In the genomic region with DNA sequence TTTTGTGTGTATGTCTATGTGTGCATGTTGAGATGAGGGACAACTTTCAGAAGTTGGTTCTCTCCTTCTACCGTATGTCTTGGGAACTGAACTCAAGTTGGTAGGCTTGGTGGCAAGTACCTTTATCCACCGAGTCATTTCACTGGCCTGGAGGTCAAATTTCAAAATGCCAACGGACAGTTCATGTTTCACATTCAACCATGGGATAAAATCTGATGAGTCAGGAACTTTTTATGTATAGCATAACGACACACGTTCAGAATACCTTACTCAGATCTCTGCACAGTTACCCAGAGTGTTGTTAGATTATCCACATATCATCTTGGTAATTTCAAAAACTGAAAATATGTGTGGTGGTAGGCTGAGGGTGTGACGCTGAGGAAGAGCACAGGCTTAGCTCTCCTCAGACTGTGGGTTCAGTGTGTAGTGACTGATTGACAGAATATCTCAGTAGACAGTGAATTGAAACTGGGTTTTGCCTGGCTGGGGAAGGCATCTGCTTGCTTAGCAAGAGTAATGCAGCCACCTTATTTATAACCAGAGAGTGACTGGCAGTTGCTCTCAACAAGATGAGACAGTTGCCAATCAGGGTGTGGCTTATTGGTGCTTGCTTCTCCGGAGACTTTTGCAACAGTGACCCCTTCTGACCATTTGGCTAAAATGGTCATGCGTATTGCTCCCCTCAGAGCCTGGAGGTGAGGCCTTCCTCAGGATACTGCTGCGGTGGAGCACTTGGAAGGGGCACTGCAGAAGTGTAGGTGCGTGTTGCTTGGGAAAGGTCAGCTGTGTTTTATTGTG, we compare ENCODE assay signal across 9 mouse cellular contexts. TPM values are rescaled to one million over a fixed set of nuclear protein-coding genes. Genes with fewer than 3 reads are reported as not detected.
DNase-seq lines count a peak whose midpoint lies in the region; TF ChIP-seq lines count a peak whose summit lies in the region.
"Had no signal": no experiment of that assay in that cellular context is flagged by ENCODE, and none has a peak within 500 bp of the region (broad histone marks: within the 10 kb centered on the region; RNA-seq: fewer than 3 reads in every experiment).

No protein-coding gene starts in this region.

- TF ChIP-seq CTCF in left cerebral cortex, adult 2 months (IDR thresholded peaks at IDR 0.05) = peak; percentile 41

- intact Hi-C loops in left cerebral cortex, adult 2 months (cut with DNase I) = loop anchor here (5.0 kb wide), 1 partner anchor 195 kb away; no protein-coding TSS in a partner anchor

- no peak overlapping the region for H3K27ac ChIP-seq in left cerebral cortex, adult 2 months

- peak in 1 of 2 experiments; percentile 28 for DNase-seq in left cerebral cortex, adult 2 months (ENCODE audit: extremely low spot score in 1 of 2, low spot score in 2 of 2)
- no peak for DNase-seq in left cerebral cortex, adult 8-10 months (ENCODE audit: low spot score in 2 of 2)
- peak; percentile 34 for DNase-seq in Muller cell, postnatal 12 days (ENCODE audit: inconsistent ontology term)
- DNase-seq in cerebellum, adult 9-10 months = peak; percentile 78
- DNase-seq in heart, adult 8-10 months (ENCODE audit: low spot score) = peak; percentile 75
- peak; percentile 72 for DNase-seq in layer of hippocampus, adult 11-12 months (ENCODE audit: low spot score)
- DNase-seq in lung, postnatal 36 days = peak; percentile 92
- peak; percentile 24 for DNase-seq in telencephalon, adult 2 months (ENCODE audit: low read depth, low spot score)

- H3K4me3 ChIP-seq in left cerebral cortex, adult 2 months = no peak overlapping the region
- H3K4me3 ChIP-seq: erythroblast, embryonic 14.5 days had no signal

RNA-seq across cellular contexts. Expression of gene Pcyt1a, which starts 27.1 kb away (rescaled TPM):
- total RNA-seq in left cerebral cortex, adult 2 months (2021) = 10 to 100 TPM; 39.6 to 42.7 TPM
- total RNA-seq in left cerebral cortex, adult 8-10 months (2022) = 10 to 100 TPM; 40.0 to 46.7 (median 43.6) TPM
- 100 to 1,000 TPM; 118 to 125 (median 123) TPM for total RNA-seq in heart, adult 8-10 months (2022)

RNA-seq across cellular contexts. Expression of gene Slc51a, which starts 29.9 kb away (rescaled TPM):
- total RNA-seq in left cerebral cortex, adult 2 months (2021) = not detected
- not detected for total RNA-seq in left cerebral cortex, adult 8-10 months (2022)
- under 1 TPM; 0.19 to 0.40 (median 0.25) TPM for total RNA-seq in heart, adult 8-10 months (2022)

RNA-seq across cellular contexts. Expression of gene Zdhhc19, which starts 38.3 kb away (rescaled TPM):
- total RNA-seq in left cerebral cortex, adult 2 months (2021) = not detected
- not detected for total RNA-seq in left cerebral cortex, adult 8-10 months (2022)
- total RNA-seq in heart, adult 8-10 months (2022) = not detected

RNA-seq across cellular contexts. Expression of gene Tctex1d2, which starts 38.3 kb away (rescaled TPM):
- total RNA-seq in left cerebral cortex, adult 2 months (2021) = 10 to 100 TPM; 13.6 to 14.9 TPM
- 10 to 100 TPM; 17.5 to 21.3 (median 20.0) TPM for total RNA-seq in left cerebral cortex, adult 8-10 months (2022)
- 10 to 100 TPM in 1 of 4 experiments, 1 to 10 TPM in 3; 6.2 to 10.5 (median 8.3) TPM for total RNA-seq in heart, adult 8-10 months (2022)

RNA-seq across cellular contexts. Expression of gene Tm4sf19, which starts 57.5 kb away (rescaled TPM):
- total RNA-seq in left cerebral cortex, adult 2 months (2021) = not detected
- under 1 TPM in 1 of 4 experiments, not detected in 3; 0.27 TPM for total RNA-seq in left cerebral cortex, adult 8-10 months (2022)
- not detected for total RNA-seq in heart, adult 8-10 months (2022)

Comparison
In these comparisons a context has a peak if more than half of its experiments do, and no peak if none do; other contexts are left out.
1. DNase-seq: peak in Muller cell, postnatal 12 days (single experiment), cerebellum, adult 9-10 months (single experiment), heart, adult 8-10 months (single experiment), layer of hippocampus, adult 11-12 months (single experiment), lung, postnatal 36 days (single experiment) and telencephalon, adult 2 months (single experiment); none in left cerebral cortex, adult 8-10 months (0 of 2).